Mouse (Mus musculus): ENCODE measurements around the gene Nfia. TPM values are rescaled to one million over a fixed set of nuclear protein-coding genes. Genes with fewer than 3 reads are reported as not detected.

Gene Nfia
- polyA plus RNA-seq, 1 experiment from 2014 or later, result 14.4 TPM

DNA sequence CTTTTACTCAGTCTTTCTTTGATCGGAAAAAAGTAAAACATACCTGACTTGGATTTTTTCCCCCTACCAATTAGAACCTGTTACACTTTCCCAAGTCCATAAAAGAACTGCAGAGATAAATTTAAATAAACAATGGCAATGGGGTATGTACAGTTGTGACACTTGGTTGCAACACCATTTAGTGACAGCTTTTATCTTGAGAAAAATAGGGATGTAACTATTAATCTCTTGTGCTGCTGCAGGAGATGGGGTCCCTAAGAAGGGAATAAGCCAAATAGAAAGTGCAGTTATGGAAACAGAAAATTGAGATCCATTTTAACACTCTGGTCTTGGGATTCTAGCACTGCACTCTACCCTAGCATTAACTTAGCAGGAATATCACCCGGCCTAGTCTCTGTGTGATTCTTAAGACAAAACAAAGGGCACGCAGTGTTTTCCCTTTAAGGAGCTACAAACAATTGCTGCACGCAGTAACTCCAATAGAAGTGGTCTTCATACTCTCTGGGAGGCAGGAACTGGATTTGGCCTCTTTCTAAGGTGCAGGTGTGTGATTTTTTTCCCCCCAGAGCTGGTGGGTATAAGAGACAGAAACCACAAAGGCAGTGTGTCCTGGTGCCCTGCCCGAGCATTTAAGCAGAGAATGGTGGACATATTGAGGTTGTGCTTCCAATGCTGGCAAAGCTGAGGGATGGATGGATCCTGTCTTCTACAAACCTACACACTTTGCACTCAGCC is 20.1 kb upstream of the Nfia start:
- Histone ChIP-seq H3K27ac (peak overlapping the region; percentile 90), H3K36me3 (no peaks in the 10 kb centered on the region), H3K27me3 (ENCODE audit: insufficient read depth, poor library complexity, severe bottlenecking) (peaks cover 57% of the 10 kb centered on the region), H3K9me3 (no peaks in the 10 kb centered on the region), H3K4me1 (peaks cover 19% of the 10 kb centered on the region), H3K4me3 (peak overlapping the region; percentile 67)
- DNase-seq (ENCODE audit: low spot score), result no peak
- WGBS, result 20% methylated on average over 5 of the region's 5 CpGs

DNA sequence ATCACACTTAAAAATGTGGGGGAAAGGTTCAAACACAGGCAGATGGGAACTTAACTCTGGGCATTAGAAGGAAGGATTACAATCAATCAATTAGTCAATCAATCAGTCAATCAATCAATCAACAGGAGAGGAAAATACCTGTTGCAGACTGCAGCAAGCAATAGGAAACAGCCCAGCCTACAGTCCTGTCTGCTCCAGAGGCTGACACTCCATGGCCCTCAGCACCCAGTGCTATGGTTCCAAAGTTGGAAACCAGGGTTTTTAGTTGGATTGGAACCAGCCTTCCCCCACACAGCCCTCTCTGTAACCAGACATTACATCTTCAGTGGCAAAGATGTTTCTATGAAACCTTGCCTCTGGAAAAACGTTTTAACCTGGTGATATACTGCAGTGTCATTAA is 19.0 kb upstream of the Nfia start:
- Histone ChIP-seq H3K36me3 (no peaks in the 10 kb centered on the region), H3K9me3 (no peaks in the 10 kb centered on the region), H3K27me3 (ENCODE audit: insufficient read depth, poor library complexity, severe bottlenecking) (peaks cover 57% of the 10 kb centered on the region), H3K4me3 (no peak overlapping the region), H3K27ac (0 out of 2 replicates have a peak overlapping the region, but pooled peaks have one; percentile 62), H3K4me1 (peaks cover 23% of the 10 kb centered on the region)
- no peak for DNase-seq (ENCODE audit: low spot score)
- 18% methylated on average over 1 of the region's 1 CpGs for WGBS

DNA sequence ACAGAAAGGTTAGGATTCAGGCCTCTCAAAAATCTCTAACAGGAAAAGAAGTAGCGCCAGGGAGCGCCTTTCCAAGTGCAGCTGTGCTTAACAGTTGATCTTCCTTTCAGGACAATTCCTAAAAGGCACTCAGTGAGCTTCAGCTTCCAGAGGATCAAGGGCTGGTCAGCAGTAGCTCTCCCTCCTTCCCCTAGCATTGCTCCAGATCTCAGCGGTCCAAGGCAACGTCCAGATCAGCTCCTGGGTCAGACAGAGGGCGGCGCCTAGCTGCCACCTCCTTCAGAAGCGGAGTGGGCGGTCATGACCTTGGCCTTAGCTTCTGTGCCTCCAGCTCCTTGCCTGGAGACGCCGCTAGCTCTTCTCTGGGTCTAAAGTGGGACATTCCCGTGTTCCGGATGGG is 18.3 kb upstream of the Nfia start:
- Histone ChIP-seq H3K4me1 (peaks cover 23% of the 10 kb centered on the region), H3K4me3 (peak overlapping the region; percentile 31), H3K36me3 (no peaks in the 10 kb centered on the region), H3K9me3 (no peaks in the 10 kb centered on the region), H3K27me3 (ENCODE audit: insufficient read depth, poor library complexity, severe bottlenecking) (peaks cover 56% of the 10 kb centered on the region), H3K27ac (peak overlapping the region; percentile 62)
- no peak for DNase-seq (ENCODE audit: low spot score)
- 2% methylated on average over 12 of the region's 12 CpGs for WGBS

DNA sequence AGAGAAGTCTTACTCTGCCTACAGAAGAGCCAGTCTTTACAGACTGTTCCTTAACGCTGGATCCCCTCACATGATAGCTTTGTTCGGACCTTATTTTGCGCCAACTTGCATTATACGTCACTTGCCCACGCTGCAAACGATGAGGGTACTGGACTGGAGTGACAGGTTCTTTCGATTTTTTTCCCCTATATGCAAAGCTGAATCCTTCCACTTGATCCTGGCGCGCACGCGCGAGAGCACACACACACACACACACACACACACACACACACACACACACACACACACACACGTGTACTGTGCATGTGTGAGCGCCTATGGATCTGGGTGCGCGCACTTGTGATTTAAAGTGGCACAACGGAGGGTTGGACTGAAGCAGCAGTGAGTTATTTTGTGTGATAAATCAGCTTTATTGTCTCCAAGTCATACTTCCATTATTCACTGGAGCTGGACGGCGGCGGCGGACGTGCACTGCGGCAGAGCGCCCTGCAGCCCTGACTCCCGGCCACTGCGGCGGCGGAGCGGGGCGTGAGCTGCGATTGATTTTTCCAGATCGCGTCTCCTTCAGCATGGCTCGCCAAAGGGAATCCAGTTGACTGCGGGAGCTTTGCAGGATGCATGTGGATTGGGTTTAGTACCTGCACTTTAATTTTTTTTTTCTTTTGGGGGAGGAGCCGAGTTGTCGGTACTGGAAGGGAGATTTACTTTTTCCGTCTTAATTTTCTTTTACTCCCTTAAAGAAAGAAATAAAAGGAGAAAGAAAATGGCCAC is 15.1 kb upstream of the Nfia start:
- H3K9me3 ChIP-seq, result no peaks in the 10 kb centered on the region
- peaks cover 16% of the 10 kb centered on the region for H3K4me1 ChIP-seq
- peak overlapping the region; percentile 90 for H3K27ac ChIP-seq
- H3K27me3 ChIP-seq (ENCODE audit: insufficient read depth, poor library complexity, severe bottlenecking), result peaks cover 51% of the 10 kb centered on the region
- peak overlapping the region; percentile 66 for H3K4me3 ChIP-seq
- DNase-seq (ENCODE audit: low spot score), result peak; percentile 90
- under 1% methylated on average over 38 of the region's 38 CpGs for WGBS
- no peaks in the 10 kb centered on the region for H3K36me3 ChIP-seq

DNA sequence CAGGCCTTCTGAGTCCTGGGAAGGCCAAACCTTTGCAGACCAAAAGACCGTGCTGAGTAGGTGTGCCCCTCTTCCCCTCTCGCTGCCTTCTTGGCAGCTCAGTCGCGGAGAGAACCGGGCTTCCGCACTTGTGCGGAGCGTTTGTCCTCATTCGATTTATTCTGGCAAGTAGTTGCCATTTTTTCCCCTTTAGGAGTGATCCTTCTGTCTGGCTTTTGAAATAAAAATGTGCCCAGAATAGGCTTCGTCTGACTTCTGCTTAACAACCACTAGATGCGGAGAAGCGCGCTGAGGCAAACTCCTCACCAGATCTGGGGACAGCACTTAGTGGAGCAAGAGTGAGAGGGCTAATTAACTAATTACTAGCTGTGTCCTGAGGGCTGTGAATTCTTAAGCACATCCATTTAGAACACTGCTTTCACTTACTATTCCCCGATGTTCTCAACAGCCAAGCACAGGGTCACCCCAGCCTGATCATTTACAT is 14.5 kb upstream of the Nfia start:
- peaks cover 44% of the 10 kb centered on the region for H3K27me3 ChIP-seq (ENCODE audit: insufficient read depth, poor library complexity, severe bottlenecking)
- H3K9me3 ChIP-seq, result no peaks in the 10 kb centered on the region
- H3K4me1 ChIP-seq, result peaks cover 12% of the 10 kb centered on the region
- no peaks in the 10 kb centered on the region for H3K36me3 ChIP-seq
- H3K27ac ChIP-seq, result peak overlapping the region; percentile 90
- peak overlapping the region; percentile 66 for H3K4me3 ChIP-seq
- WGBS, result under 1% methylated on average over 14 of the region's 14 CpGs
- no peak for DNase-seq (ENCODE audit: low spot score)

DNA sequence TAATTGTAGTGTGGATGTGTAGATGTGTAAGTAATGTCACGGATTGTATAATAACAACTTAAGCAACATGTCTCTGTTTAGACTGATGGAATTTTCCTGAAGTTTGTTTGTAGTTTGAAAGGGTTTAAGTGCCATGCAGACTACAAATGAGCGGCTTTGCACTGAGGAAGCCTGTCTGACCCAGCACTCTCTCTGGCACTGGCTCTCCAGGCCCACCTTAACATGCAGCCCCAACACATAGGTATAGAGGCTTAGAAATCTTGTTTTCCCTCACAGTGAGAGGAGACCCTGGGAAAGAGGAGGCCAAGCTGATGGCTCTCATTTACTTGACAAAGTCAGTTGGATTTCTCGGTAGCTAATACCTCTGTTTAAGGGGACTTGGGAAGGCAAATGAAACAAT is 13.9 kb upstream of the Nfia start:
- no peaks in the 10 kb centered on the region for H3K9me3 ChIP-seq
- no peak for DNase-seq (ENCODE audit: low spot score)
- H3K27me3 ChIP-seq (ENCODE audit: insufficient read depth, poor library complexity, severe bottlenecking), result peaks cover 38% of the 10 kb centered on the region
- 0 out of 2 replicates have a peak overlapping the region, but pooled peaks have one; percentile 90 for H3K27ac ChIP-seq
- peak overlapping the region; percentile 66 for H3K4me3 ChIP-seq
- no peaks in the 10 kb centered on the region for H3K36me3 ChIP-seq
- 37% methylated on average over 3 of the region's 3 CpGs for WGBS
- H3K4me1 ChIP-seq, result peaks cover 12% of the 10 kb centered on the region

DNA sequence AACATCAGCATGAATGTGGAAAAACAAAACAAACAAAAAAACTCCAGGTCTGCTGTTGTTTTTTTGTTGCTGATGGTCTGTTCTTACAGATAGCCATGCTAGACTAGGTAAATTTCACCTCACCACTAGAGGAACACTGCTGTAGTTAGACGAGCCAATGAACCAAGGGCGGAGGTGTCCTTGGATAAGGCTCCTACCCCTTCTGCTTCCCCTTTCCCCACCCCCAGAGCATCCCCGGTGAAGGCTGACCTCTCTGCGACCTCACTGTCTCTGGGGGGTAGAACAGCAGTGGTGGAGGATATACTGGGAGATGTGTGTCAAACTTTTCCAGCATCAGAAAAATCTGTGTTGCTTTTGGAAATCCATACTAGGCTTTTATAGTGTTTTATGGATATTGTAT is 7.9 kb upstream of the Nfia start:
- no peak for DNase-seq (ENCODE audit: low spot score)
- WGBS, result 19% methylated on average over 4 of the region's 4 CpGs
- peaks cover 8% of the 10 kb centered on the region; the same call in 1 of the 2 replicates for H3K4me1 ChIP-seq

DNA sequence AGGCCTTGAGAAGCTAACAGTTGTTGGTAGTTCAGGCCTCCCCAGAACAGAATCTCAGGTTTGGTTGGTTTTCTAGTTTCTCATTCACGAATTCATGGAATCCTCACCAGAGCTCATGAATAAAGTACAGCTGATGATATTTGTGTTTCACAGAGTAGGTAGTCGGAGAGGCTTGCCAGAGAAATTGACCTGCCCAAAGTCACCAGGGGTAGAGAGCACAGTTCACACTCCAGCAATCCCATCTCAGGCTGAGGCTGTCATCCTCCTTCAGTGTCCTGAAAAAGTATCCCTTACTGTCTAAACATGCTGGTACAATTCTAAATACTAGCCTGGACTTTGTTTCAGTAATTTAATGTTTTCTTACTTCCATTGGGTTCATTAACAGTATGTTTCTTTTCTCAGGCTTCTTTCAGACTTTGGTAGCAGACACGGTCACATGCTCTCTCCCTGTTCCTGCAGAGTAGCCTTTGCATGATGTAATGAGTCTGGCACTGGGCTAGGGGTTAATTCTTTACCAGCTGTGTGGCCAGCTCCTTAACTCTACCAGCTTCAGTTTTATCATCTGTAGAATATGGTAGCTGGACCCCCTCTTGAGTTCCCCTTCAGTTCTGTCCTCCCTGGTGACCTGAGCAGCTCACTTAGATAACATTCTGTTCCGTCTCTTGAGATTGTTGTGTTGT is 7.1 kb upstream of the Nfia start:
- H3K27ac ChIP-seq, result no peak overlapping the region
- H3K36me3 ChIP-seq, result no peaks in the 10 kb centered on the region
- H3K4me3 ChIP-seq, result no peak overlapping the region
- no peaks in the 10 kb centered on the region for H3K27me3 ChIP-seq (ENCODE audit: insufficient read depth, poor library complexity, severe bottlenecking)
- no peaks in the 10 kb centered on the region for H3K9me3 ChIP-seq
- 71% methylated on average over 4 of the region's 4 CpGs for WGBS
- DNase-seq (ENCODE audit: low spot score), result no peak
- H3K4me1 ChIP-seq, result peaks cover 8% of the 10 kb centered on the region; the same call in 1 of the 2 replicates

More for the DNA sequence above, 7.9 kb upstream of the Nfia start:
- Histone ChIP-seq H3K27me3 (ENCODE audit: insufficient read depth, poor library complexity, severe bottlenecking) (no peaks in the 10 kb centered on the region), H3K36me3 (no peaks in the 10 kb centered on the region), H3K4me3 (no peak overlapping the region), H3K27ac (no peak overlapping the region), H3K9me3 (no peaks in the 10 kb centered on the region)

DNA sequence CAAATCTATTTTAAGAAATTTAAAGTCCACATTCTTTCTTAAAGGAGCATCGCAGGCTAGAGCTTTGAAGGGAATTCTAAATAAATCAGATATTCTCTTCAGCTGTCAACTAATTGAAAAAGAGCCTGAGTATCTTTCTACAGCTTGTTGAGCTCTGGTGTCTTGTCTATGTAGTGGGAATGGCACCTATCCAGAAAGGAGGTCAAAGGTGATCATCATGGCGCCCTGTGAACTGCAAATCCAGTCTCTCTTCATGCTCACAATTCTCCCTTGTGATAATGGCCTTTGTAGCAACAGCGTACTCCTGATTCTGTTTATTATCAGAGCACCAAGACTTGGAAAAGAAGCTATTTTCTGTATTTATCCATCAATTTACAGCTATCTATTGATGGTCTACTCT is 6.4 kb upstream of the Nfia start:
- H3K4me1 ChIP-seq, result peaks cover 8% of the 10 kb centered on the region; the same call in 1 of the 2 replicates
- no peaks in the 10 kb centered on the region for H3K27me3 ChIP-seq (ENCODE audit: insufficient read depth, poor library complexity, severe bottlenecking)
- DNase-seq (ENCODE audit: low spot score), result no peak
- no peaks in the 10 kb centered on the region for H3K36me3 ChIP-seq
- WGBS, result 84% methylated on average over 3 of the region's 3 CpGs
- H3K9me3 ChIP-seq, result no peaks in the 10 kb centered on the region
- no peak overlapping the region for H3K27ac ChIP-seq
- no peak overlapping the region for H3K4me3 ChIP-seq

DNA sequence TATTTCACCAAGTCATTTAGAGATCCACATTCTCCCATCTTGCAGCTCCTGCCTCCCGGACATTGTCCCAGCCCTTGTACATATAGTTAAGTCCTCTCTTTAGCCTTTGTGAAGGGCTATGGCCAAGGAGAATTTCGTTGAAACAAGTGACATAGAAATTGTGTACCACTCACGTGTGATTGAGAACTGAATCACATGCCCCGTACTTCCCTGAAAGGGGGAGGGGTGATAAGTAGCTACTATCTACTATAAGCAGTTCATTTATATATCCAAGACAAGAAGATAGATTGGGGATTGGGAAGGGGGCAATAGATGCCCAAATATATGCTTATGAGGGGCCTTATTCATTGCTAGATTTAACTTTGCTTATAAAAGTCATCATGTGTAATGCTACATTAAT is 5.5 kb upstream of the Nfia start:
- no peaks in the 10 kb centered on the region for H3K36me3 ChIP-seq
- H3K27me3 ChIP-seq (ENCODE audit: insufficient read depth, poor library complexity, severe bottlenecking), result no peaks in the 10 kb centered on the region
- peaks cover 11% of the 10 kb centered on the region; the same call in 1 of the 2 replicates for H3K4me1 ChIP-seq
- H3K4me3 ChIP-seq, result no peak overlapping the region
- H3K27ac ChIP-seq, result no peak overlapping the region
- no peak for DNase-seq (ENCODE audit: low spot score)
- no peaks in the 10 kb centered on the region for H3K9me3 ChIP-seq
- WGBS, result 78% methylated on average over 4 of the region's 4 CpGs

DNA sequence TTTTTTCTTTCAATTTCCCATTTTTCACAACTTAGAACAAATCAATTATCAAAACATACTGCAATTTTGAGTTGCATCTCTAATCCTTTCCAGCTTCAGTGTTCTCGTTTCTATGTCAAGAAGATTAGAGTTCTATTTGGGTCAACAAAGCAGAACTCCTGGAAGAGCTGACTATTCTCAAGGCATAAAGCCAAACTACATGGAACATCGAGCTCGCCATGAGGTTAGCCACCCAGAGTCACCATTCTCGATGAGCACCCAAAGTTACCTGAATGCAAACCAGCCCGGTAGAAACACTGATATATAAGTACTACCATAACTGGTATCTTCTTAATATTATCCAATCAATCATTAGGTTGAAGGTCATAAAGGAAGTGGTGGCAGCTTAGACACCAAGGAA is 5.0 kb upstream of the Nfia start:
- Histone ChIP-seq H3K27ac (no peak overlapping the region), H3K27me3 (ENCODE audit: insufficient read depth, poor library complexity, severe bottlenecking) (no peaks in the 10 kb centered on the region), H3K4me1 (peaks cover 11% of the 10 kb centered on the region; the same call in 1 of the 2 replicates), H3K4me3 (no peak overlapping the region), H3K36me3 (no peaks in the 10 kb centered on the region), H3K9me3 (no peaks in the 10 kb centered on the region)
- DNase-seq (ENCODE audit: low spot score), result no peak
- WGBS, result 79% methylated on average over 5 of the region's 5 CpGs

DNA sequence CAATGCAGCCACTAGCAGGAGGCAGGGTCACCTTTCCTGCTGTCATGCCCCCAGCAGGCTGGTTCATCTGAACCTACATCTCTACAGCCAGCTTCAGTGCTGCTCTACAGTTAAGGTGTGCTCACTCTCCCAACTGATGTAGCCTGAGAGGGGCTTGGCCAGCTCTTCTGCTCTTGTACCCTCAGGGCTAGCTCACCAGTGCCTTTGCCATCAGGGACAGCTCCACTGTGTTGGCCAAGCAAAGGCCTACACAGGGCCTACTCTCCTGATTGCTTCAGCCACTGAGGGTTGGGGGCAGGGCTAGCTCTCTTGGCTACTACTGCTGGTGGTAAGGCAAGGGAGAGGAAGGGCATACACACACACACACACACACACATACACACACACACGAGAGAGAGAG is 2.7 kb upstream of the Nfia start:
- no peak for DNase-seq (ENCODE audit: low spot score)
- H3K4me1 ChIP-seq, result peaks cover 19% of the 10 kb centered on the region
- H3K4me3 ChIP-seq, result no peak overlapping the region
- no peak overlapping the region for H3K27ac ChIP-seq
- H3K36me3 ChIP-seq, result no peaks in the 10 kb centered on the region
- WGBS, result no CpG with 5 or more reads among the region's 1 CpGs
- H3K9me3 ChIP-seq, result no peaks in the 10 kb centered on the region
- no peaks in the 10 kb centered on the region for H3K27me3 ChIP-seq (ENCODE audit: insufficient read depth, poor library complexity, severe bottlenecking)

DNA sequence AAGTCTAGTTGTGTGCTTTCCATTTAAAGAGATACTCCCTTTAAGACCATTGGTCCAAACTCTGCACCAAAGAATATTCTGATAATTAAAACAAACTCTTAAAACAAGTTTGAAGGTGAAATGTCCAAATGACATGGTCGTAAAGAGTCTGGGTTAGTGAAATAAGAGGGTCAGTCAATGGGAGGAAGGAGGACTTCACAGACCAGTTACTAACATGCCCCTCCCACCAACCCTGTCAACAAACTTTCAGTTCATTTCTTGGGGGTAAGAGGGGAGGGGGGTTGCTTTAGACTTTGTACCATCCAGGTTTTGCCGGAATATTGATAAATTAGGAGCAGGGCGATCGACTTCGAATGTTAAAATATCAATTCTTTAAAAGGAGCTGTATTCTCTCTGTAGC is 1.1 kb upstream of the Nfia start:
- Histone ChIP-seq H3K27me3 (ENCODE audit: insufficient read depth, poor library complexity, severe bottlenecking) (no peaks in the 10 kb centered on the region), H3K36me3 (no peaks in the 10 kb centered on the region), H3K27ac (peak overlapping the region; percentile 90), H3K4me1 (peaks cover 21% of the 10 kb centered on the region), H3K4me3 (peak overlapping the region; percentile 61), H3K9me3 (no peaks in the 10 kb centered on the region)
- no peak for DNase-seq (ENCODE audit: low spot score)
- WGBS, result 11% methylated on average over 5 of the region's 5 CpGs
